Mouse (Mus musculus) gastrocnemius, postnatal 25 days (tissue): ENCODE results near the gene Caprin1. TPM values are rescaled to one million over a fixed set of nuclear protein-coding genes. Genes with fewer than 3 reads are reported as not detected.

Source experiments
- DNase-seq: peaks from one replicate; pipeline ENCODE4 v3.0.0; 2022
- long read RNA-seq, 2 experiments: library from polyadenylated mRNA; stranded (forward); transcript quantifications; one replicate each; pipeline ENCODE4 v2.0.0; 2021
- total RNA-seq, 2 experiments: library from RNA; stranded (reverse); gene quantifications; 1 replicate in 1 of 2; 2 replicates in 1 of 2; pipeline ENCODE4 v1.2.3; 2021

Gene Caprin1
- total RNA-seq, result 100 to 1,000 TPM; 108 to 110 TPM
- long read RNA-seq, experiment 1, full-length matches to known transcripts, result 20 of 58 reads
- long read RNA-seq, experiment 1, partial matches to known transcripts, result 5 of 58 reads
- long read RNA-seq, experiment 1, other reads (novel, unspliced or antisense), result 33 of 58 reads
- long read RNA-seq, experiment 2, full-length matches to known transcripts, result 22 of 61 reads
- long read RNA-seq, experiment 2, partial matches to known transcripts, result 25 of 61 reads
- long read RNA-seq, experiment 2, other reads (novel, unspliced or antisense), result 14 of 61 reads

DNA sequence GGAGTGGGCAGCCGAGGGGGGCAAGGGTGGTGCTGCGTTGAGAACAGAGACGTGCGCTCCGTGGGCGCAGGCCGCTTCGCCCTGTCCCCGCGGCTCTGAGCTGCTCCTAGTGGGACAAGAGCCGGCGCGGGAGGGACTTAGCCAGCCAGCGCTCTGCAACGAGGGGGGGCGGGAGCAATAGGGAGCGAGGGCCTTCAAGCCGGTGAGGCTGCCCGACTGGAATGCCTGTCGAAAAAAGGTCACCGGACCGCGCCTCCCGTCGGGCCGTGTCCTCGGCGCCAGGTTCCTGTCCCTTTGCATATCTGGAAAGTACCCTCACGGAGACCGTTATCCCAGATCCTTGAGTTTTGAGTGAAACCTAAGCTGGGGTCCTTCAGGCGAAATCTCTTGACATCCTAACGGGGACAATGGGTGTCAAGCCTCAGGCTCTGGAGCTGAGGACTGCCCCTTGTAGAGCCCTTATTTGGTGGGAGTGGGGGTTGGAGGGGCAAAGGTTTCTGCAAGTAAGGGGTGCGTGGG is at the start of gene Caprin1:
Gene Caprin1 (minus strand): TSS at position 159 of the 519 bp plus-strand sequence.
- peak; percentile 92 for DNase-seq

DNA sequence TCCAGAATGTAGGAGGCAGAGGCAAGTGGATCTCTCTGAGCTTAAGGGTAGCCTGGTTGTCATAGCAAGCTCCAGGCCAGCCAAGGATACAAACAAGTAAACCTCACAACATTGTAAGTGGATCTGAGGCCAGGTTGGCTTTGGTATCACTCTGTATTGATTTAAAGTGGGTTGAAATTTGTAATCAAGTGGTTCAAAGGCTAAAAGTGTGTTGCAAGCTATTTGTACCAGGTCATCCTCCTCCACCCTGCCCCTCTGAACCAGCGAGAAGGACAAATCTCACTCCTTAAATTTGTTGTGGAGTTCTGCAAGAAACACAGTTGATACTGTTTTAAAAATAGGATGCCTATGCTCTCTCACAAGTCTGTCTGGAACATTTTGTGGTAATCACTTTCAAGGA is 49.4 kb upstream of the Caprin1 start:
- DNase-seq, result no peak

DNA sequence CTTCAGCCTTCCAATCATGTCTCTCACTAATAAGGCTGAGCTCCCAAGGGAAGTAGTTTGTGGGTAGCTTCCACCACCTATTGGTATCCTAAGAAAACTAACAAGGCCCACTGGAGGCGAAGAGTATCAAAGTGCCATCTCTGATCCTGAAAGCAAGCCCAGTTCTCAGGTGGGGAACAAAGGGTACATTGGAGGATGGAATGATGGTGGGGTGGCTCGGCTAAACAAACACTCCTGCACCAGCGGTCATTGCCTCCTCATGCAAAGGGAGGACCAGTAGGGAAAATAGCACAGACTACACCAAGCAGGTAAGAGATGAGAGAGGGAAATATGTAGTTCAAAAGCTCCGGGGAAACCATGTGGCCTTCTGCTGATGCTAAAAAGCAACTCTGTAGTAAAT is 48.8 kb upstream of the Caprin1 start:
- no peak for DNase-seq

DNA sequence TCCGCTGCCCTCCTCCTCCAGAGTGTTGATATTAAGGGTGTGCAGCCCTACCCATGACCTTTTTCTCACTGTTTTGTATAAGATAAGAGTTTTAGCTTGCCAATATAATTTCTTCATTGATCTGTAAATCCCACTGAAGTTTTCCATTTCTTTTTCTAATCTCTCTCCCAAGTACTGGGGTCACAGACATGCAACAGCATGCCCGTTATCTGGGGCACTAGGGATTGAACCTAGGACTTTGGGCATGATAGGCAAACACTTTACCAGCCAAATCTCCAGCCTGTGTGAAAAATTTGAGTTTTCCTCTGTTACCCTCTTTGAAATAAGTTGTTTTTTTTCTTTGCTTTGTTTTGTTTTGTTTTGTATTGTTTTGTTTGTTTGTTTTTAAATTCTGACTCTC is 46.6 kb upstream of the Caprin1 start:
- no peak for DNase-seq

DNA sequence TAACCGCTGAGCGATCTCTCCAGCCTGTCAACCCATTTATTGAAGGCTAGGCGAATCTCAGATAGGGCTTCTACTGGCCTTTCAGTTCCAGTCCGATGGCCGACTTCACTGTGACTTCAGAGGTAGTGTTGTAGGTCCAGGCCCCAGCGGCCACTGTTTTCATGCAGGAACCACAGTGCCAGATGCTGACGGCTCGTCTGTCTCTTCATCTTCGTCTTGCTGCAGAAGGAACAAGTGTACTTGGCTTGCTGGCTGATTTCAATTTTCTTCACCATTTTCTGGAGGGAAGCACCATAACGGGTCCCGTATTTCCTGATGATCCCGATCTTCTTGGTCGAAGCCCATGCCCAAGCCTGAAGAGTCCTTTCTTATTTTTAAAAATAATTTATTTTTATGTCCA is 45.9 kb upstream of the Caprin1 start:
- DNase-seq, result no peak

DNA sequence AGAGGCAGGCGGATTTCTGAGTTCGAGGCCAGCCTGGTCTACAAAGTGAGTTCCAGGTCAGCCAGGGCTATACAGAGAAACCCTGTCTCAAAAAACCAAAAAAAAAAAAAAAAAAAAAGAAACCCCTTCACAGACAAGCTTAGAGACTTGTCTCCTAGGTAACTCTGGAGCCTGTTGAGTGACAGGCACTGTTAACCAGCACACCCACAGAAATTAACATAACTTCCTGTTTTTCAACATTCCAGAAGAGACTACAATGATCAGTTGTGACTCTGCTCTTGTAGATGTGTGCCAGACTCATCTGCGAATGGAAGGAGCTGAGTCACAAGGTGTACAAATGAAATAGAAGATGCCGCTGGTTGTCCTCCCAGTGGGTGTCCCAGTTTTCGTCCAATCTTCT is 44.9 kb upstream of the Caprin1 start:
- DNase-seq, result no peak

DNA sequence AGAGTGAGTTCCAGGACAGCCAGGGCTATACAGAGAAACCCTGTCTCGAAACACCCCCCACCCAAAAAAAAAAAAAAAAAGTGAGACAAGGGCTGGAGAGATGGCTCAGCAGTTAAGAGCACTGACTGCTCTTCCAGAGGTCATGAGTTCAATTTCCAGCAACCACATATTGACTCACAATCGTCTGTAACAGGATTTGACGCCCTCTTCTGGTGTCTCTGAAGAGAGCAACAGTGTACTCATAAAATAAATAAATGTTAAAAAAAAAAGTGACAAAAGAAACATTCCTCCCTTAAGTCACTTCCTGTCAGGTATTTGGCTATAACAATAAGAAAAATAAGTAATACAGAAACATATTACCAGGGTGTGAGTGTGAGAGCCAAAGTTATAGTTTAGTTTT is 41.0 kb upstream of the Caprin1 start:
- no peak for DNase-seq

DNA sequence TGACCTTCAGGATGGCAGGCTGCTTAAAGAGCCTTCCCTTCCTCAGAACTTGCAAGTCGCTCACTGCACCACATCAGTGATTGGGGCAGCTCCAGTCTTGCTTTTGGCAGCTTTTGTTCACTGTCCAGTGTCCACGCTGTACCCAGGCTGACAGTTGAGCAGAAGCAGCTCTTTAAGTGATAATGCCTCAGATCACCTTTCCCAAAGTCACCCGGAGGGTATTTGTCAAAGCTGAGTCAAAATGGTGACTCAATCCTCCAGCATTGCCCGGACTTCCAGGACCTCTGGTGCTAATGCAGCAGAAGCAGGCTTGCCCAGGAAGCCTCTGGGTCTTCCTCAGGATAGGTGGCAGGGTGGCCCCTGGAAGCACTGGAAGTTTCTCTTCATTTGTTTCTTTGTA is 39.7 kb upstream of the Caprin1 start:
- no peak for DNase-seq

DNA sequence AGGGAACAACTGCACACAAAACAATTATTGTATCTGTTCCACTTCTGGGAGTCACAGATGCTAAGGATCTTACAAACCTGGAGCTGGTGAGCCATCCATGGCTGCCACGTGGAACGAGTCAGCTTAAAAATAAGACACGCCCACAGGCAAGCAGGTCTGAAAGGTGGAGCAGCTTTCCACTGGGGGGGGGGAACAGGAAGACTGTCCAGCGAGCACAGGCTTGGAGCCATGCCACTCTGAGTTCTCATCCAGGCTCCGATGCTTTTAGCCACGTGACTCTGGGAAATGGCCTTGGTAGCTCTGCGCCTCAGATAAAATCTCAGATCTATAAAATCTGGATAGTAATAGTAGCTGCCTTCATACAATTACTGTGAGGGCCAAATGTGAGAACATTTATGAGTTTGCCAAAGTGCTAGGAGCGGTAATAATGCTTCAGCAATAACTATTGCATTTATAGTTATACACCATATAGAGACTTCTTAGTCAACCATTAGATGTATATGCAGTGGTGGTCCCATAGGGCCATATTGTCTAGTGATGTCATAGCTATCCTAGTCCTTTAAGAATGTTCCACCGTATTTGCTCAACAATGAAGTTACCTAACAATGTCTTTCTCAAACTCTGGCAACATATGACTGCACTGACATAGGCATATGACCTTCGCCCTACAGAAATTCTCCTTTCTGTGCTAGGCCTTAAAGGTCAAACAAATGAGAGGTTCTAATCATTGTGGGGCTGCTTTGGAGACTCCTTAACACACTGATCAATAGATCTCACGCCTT is 38.4 kb upstream of the Caprin1 start:
- DNase-seq, result no peak

DNA sequence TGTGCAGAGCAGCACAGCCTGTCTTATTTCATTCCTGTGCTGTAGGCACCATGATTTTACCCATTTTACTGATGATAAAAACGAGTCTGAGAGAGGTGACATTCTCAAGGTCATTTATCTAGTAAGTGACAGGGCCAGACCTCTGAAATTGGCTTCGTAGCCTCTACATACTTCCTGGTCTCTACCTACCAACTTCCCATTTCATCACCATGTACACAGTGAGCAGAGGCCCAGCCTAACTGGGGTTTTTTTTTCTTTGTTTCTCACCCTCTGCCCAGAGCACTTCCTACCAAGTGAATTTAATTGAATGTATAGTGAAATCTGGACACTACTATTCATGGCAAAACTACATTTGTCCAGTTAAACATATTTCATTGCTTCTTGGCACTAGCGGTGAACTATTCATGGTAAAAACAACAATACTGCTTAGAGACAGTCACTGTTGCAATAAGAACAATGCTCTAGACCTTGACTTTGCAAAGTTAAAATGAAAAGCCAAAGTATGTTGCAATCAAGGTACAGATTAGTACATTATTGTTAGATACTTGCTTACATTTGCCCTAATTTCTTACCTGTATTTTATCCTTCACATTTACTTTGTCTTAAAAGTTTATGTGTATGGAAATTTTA is 36.5 kb upstream of the Caprin1 start:
- DNase-seq, result no peak

DNA sequence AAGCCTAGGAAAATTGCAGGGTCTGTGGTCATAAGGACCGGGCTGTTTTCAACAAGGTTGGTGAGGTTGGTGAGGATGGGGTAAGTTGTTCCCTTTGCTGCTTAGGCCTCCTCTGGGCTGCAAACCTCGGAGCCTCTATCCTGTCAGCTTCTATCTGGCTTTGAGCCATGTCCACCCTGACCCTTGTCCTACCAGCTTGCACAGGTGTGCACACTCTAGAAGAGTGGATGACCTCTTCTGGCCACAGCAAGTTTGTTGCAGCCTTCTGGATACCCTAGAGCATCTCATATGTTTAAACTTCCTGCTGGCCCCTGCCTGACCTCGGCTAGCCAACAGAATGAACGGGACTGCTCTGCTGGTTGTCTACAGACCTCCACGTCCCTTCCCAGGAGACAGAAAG is 35.5 kb upstream of the Caprin1 start:
- no peak for DNase-seq

DNA sequence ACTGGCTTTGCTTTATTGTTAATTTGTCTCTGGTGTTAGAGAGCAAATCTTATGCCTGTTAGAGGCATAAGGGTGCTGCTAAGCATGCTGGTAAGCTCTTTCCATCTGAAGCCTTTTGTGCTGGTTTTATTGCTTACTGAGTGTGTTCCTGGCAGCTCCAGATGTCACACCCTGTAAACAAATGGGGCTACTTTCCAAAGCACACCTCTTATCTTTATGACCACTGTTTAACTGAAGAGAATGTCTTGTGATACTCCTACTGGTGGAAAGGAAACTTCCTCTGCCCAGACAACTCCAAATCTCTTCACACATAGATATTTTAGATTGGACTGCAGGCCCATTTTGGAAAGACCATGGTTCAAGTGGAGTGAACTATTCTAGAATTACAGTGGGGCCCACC is 31.5 kb upstream of the Caprin1 start:
- no peak for DNase-seq

DNA sequence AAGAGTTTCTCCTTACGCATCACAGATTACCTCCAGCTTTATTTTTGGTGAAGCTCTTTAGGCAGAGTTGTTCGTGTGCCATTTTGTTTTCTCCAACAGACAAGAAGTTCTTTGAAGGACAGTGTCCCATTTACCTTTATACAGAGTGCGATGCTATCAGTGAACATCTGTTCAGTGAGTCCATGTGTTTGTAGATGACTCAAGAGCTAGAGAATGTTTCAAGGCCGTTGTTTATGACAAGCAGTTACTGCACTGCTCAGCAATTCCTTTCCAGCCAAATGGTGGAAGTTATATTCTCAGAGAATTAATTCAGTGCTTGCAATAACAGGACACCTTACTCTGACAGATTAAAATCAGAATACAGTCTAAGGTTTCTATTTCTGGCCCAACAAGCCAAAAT is 27.5 kb upstream of the Caprin1 start:
- no peak for DNase-seq

DNA sequence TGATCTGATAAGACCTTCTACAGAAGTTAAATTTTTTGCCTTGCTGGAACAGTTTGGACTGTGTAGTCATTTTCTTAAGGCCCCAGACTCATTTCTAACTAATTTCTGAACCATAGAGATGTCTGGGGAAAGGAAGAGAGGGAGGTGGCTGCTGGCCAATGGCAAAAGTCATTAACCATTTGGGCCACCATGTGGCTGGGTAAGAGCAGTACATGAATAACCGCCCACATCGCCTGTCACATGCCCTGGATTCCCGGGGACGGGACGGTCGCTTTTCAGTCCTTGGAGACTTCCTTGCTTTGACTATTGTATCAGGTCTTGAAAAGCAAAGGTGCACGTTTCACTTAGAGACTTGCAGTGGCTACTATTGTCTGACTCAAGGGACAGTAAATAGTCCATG is 25.1 kb upstream of the Caprin1 start:
- DNase-seq, result no peak

DNA sequence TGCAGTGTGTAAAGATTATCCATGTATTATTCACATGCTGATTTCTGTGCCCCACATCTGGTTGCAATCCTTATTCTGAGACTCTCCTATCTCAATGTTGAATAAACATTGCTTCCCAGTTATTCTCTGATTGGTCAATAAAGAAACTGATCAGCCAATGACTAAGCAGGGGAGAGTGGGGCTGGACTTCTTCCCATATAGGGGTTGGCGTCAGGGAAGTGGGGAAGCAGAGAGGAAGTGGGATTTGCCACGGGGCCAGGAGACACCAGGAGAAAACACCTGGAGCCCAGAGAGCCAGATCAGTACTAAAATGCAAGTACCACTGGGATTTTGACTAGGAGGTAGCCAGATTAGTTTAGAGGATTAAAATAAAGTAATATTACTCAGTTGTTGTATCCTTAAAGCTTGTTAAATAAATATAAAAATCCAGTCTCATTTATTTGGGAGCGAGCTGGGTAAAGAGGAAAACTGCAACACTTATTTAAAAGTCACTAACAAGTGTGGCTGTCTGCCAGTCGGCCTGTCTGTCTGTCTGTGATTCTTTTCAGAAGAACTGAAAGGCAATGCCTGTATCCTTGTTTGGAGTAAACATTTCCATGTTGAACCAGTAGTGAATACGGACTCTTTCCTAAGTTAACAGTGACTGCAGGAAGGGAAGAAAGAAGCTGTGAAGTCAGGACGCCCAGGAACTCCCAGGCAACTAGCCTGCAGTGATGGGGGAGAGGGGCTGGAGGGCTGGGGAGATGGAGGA is 19.9 kb upstream of the Caprin1 start:
- no peak for DNase-seq

DNA sequence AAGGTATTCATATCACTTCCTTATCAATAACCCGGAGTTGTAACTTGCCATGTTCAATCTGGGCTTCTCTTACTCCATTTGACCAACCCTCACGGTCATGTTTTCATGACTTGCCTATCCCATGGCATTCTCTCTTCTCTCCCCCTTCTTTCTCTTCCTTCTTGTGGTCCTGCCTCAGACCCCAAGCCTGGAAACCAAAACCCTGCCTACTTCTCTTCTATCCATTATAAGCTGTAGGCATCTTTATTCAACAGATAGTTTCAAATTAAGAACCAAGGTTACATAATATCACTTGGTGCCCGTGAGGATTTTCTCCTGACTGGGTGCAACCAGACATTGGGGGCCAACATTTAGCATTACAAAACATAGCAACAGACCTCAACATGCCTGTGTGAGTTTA is 18.5 kb upstream of the Caprin1 start:
- DNase-seq, result no peak

DNA sequence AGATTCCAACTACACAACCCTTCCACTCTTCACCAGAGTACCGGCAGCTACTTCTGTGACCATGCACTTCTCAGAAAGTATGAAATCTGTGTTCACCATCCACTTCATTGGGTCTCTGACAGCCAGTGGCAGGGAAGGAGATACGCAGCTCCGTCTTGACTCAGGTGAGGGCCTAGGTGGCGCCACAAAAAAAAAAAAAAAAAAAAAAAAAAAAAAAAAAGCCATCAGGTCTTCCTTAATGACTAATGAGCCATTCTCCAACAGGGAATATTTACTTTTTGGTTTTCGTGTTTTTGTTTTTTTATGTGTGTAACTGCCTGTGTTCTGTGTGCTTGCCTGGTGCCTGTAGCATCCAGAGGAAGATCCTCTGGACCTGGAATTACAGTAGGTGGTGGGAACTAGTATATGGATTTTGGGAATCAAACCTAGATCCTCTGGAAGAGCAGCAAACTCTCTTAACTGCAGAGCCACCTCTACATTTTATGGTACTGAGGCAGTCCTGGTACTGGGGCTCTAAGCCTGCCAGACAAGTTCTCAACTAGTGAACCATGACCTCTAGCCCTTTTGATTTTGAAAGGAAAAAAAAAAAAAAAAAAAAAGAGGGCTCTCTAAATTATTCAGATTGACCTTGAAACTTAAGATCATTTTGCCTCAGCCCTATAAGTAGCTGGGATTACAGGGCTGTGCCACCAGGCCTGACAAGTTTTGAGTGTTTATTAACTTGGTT is 14.2 kb upstream of the Caprin1 start:
- no peak for DNase-seq

DNA sequence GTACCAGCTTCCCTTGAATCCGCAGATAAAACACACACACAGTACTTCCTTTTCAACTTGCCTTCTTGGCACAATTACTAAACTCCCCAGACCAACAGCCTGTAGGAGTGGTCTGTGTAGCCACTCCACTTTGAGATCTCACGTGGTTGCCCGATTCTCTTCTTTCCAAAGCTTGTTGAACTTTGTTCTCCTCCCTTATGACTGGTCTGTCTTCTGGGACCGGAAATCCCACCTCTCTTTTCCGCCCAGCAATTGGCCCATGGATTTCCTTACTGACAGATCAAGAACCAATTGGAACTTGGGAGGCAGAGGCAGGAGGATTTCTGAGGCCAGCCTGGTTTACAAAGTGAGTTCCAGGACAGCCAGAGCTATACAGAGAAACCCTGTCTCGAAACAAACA is 13.0 kb upstream of the Caprin1 start:
- no peak for DNase-seq

DNA sequence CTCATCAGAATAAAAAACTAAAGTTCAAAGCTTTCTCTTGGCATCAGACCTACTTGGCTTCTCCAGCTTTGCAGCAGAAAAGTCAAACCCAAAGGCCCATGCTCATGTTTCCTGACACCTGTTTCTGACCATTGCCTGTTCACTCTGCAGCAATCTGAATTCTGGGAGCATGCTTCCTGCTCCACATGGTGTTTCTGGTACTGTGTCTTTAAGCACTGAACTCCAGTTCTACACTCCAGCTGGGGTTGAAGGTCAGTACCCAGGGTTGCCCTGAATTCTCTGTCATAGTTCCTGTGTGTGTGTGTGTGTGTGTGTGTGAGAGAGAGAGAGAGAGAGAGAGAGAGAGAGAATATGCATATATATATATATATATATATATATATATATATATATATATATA is 11.0 kb upstream of the Caprin1 start:
- DNase-seq, result no peak

DNA sequence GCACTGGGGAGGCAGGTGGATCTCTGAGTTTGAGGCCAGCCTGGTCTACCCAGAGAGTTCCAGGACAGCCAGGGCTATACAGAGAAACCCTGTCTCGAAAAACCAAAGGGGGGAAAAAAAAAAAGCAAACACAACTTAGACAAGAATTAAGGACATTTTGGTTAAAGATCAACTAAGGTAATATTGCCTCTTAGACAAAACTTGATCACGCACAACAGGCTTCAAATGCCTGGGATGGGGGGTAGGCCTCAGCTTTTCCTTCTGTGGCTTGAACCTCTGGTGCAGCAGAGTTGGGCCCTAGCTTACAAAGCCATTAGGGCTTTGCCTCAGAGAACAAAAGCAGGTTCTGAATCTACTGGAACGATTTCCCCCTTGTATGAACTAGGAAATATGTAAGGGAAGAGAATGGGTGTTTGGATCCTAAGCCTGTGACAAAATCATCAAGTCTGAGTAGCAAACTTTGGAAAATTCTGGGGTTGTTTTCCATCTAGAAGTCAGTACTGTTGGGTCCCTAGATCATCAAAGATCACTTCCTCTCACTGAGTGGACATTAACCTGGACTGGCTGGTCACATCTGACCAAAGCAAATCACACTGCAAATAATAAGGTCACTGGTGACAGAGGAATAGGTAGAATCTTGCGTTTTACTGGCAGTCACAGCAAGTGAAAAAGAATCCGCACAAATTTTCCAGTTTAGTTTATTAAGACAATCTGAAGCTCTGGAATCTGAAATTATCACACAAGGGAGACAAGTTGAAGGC is 6.5 kb upstream of the Caprin1 start:
- DNase-seq, result no peak

DNA sequence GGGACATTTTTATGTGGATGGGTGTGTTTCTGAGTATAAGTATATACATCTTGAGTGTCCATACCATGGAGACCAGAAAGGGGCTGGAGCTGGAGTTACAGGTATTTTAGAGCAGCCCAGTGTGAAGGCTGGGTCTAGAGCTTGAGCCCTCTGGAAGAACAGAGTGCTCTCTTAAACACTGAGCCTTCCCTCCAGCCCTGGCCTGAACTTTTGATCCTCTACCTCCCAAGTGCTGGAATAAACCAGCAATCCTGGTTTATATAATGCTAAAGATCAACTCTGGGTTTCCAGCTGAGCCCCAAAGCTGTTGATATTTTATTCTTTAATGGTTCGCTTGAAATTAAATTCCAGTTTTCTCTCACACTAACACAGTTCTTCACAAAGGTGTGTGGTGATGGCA is 5.0 kb upstream of the Caprin1 start:
- DNase-seq, result no peak
